Mouse (Mus musculus) adrenal gland, adult 18-20 months (tissue): ENCODE data around the gene Lactbl1. TPM values are rescaled to one million over a fixed set of nuclear protein-coding genes. Genes with fewer than 3 reads are reported as not detected.

Source experiments
- DNase-seq, 2 experiments: peaks; one replicate each; pipeline ENCODE4 v3.0.0; 2021 to 2022; ENCODE audit warnings: low spot score in 2 of 2
- microRNA-seq, 2 experiments: library from miRNA; unstranded; fragments of <30 nt; microRNA quantifications; one replicate each; pipeline ENCODE4 v1.2.0; 2021; ENCODE audit warnings: borderline number of aligned reads in 2 of 2
- total RNA-seq, 2 experiments: library from RNA; stranded (reverse); gene quantifications; 1 replicate in 1 of 2; 2 replicates in 1 of 2; pipeline ENCODE4 v1.2.3; 2021

Gene Lactbl1
- total RNA-seq, 2 experiments from 2014 or later = not detected

DNA sequence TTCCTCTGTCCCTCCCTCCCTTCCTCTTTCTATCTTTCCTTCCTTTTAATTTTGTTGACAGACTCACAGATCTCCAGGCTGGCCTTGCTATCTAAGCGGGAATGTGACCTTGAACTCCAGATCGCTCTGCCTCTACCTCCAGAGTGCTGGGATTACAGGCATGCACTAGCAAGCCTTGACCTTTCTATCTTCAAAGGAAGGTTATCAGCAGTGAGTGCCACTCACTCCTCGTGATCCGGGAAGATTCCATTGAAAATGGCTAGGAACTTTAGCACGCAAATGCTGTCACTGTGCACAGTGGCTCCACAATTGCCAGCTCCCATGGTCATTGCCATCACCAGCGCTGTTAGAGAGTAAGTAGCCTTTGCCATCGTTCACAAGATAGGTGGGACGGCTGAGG is 56.8 kb downstream of the Lactbl1 start:
- DNase-seq = peak in 1 of 2 experiments; percentile 31

DNA sequence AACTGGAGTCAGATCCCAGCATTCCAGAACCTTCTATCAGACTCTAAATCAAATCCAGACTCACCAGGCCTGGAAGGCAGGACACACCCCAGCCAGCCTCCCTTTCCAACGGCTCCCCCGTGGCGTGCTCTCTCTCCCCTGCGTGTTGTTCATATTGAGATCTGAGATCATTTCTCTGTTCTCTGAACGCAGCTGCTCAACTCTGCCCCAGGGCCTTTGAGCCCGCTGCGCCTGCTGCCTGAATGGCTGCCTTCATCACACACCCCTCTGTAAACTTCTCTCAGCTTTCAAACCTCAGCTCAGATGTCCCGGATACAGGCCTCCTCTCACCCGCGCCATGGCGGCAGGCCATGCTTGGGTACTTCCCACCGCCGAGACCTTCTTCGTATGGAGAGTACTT is 58.2 kb downstream of the Lactbl1 start:
- DNase-seq = no peak

DNA sequence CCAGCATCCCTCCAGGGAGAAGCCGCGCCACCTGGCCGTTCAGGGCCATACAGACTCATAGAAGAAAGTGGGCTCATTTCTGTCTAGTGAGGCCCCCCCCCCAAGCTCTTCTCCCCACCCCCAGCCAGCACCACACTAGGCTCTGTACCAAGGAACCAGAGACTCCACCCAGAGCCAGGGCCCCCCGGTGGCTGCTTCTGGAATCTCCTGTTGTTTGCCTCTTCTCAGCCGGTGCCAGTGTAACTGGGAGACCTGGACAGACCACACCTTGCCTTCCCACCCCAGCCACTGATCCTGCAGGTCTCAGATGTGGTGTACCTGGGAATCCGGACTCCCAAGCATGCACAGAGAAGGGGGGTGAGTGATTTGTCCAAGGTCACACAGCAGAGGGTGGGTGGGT is 62.1 kb downstream of the Lactbl1 start:
- no peak for DNase-seq

DNA sequence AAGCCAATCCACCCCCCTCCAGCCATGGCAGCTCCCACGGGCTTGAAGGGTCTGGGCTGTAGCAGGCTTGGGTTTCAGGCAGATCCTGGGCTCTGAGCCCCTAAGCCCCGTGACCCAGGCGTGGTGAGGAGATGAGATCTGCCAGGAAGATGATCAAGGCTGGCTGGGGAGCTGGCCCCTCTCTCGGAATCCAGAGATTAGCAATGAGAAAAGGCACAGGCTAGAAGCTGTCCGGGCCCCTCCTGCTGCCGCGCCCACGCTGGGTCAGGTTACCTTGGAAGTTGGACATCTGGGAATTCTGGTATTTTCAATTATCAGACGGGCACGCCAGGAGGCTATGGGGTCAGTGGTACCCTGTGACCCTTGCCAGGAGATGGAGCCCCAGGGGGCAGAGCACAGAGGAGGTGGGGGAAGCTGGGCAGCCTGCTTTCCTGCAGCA is 63.0 kb downstream of the Lactbl1 start:
- DNase-seq = no peak

GRCm38 (mm10) chr4:136688113-136688512 is 65.7 kb downstream of the Lactbl1 start:
- no peak for DNase-seq

Small RNA genes within 50 kb of the gene (microRNA-seq; reads per million reads assigned to microRNA genes)
- 0 reads per million in 2 experiments for gene Gm22180

Other genes starting within 250 kb of the Lactbl1 start
- gene Htr1d, start 199.1 kb upstream of the Lactbl1 start, total RNA-seq = under 1 TPM in 1 of 2 experiments, not detected in 1; 0.35 TPM
- under 1 TPM; 0.45 to 0.46 TPM for gene 6030445D17Rik, start 160.4 kb upstream of the Lactbl1 start, total RNA-seq
- 10 to 100 TPM; 32.0 to 41.5 TPM for gene Luzp1, start 152.9 kb upstream of the Lactbl1 start, total RNA-seq
- gene Kdm1a, start 19.9 kb upstream of the Lactbl1 start, total RNA-seq = 10 to 100 TPM; 36.2 to 36.6 TPM
- gene Tex46, start 12.2 kb upstream of the Lactbl1 start, total RNA-seq = not detected
- gene Ephb2, start 213.4 kb downstream of the Lactbl1 start, total RNA-seq = 10 to 100 TPM; 16.9 to 22.8 TPM